Mouse (Mus musculus) adrenal gland, adult 18-20 months (tissue): ENCODE data around the gene Tulp3. TPM values are rescaled to one million over a fixed set of nuclear protein-coding genes. Genes with fewer than 3 reads are reported as not detected.
"Not testable (repeated sequence)": the region's sequence is repeated elsewhere in the genome, so short reads cannot be mapped to it uniquely, and the experiment has no call there.

Experiments
- DNase-seq, 2 experiments: peaks; one replicate each; pipeline ENCODE4 v3.0.0; 2021 to 2022; ENCODE audit warnings: low spot score in 2 of 2
- long read RNA-seq, 2 experiments: library from polyadenylated mRNA; stranded (forward); transcript quantifications; one replicate each; pipeline ENCODE4 v2.0.0; 2021
- total RNA-seq, 2 experiments: library from RNA; stranded (reverse); gene quantifications; 1 replicate in 1 of 2; 2 replicates in 1 of 2; pipeline ENCODE4 v1.2.3; 2021

Gene Tulp3
- 10 to 100 TPM; 22.0 to 36.4 TPM for total RNA-seq
- long read RNA-seq, experiment 1, partial matches to known transcripts, result 0 of 6 reads
- long read RNA-seq, experiment 1, other reads (novel, unspliced or antisense), result 4 of 6 reads
- long read RNA-seq, experiment 2, partial matches to known transcripts, result 1 of 17 reads
- long read RNA-seq, experiment 2, other reads (novel, unspliced or antisense), result 16 of 17 reads

GRCm38 (mm10) chr6:128355726-128356416 lies at the start of gene Tulp3:
TSS of gene Tulp3 (minus strand) at chr6:128355851.
- peak; percentile 91 to 92 for DNase-seq

- no peak for DNase-seq
Measured at GRCm38 (mm10) chr6:128404708-128405107, 49.1 kb upstream of the Tulp3 start.

DNA sequence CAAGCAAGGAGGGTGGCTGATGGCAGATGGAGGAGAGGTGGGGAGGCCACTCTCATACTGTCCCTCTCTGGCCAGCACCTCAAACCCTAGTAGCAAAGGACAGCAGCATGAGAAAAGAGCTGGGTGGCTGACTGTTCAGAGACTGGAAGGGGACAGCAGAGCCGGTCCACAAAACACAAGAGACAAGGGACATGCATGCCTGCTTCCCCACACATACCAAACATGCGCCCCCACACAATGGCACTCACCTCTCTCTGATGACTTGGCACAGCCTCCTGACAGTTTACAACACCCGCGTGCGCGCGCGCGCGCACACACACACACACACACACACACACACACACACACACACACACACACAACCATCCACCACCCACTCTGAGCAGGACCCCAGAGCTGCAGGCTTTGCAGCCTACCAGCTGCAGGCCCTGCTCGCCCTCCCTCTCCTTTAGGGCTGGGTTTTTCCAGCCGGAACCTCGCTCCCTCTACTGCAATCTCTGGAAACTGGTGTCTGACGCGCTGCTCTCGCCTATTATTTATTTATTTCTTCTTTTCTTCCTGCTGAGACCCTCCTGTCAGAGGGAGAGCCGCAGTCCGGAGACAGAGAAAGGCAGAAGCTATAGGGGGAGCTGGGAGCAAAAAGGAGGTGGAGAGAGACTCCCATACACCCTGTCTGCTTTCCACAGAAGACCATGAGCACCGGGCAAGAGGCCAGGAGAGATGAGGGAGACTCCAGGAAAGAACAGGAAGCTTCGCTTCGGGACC lies 44.0 kb upstream of the Tulp3 start:
- no peak for DNase-seq

DNA sequence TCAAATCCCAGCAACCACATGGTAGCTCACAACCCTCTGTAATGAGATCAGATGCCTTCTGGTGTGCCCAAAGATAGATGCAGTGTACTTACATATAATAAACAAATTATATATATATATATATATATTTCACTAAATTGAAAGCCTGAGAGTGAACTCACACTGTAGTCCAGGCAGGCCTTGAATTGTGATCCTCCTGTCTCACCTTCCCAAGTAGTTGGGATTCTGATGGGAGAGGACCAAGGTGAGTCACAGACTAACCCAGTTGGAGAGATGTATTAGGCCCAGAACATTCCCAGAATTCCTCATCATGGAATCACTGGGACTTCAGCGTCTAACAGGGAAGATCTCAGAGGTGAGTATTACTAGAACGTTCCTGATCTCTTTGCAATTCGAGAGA lies 43.3 kb upstream of the Tulp3 start, which contains the start of gene Nrip2:
Gene Nrip2 (plus strand): TSS at position 301 of the 400 bp plus-strand sequence.
- no peak for DNase-seq

DNA sequence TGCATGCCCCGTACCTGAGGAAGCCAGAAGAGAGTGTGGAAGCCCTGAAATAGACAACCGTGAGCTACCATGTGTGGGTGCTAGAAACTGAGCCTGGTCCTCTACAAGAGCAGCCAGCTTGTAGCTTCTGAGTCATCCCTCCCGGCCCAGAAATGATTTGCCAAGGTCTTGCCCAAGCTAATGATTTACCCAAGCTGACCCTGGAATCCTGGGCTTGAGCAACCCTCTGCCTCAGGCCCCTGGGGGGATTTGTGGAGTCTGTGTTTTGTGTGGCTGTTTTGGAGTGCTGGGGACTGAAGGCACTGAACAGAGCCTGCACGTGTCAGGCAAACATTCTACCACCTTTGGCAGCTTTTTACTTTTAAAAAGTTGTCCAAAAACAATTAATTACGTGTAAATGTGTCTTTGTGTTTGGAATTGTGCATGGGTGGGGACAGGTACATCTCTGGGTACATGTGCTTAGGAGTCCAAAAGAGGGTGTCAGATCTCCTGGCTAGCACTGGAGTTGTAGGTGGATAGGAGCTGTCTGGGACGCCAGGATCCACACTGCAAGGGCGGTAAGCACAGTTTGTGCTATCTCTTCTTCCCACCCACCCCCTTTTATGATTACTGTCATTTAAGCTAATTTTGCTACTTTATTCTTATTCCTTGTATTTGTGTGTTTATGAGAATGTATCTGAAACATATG lies 42.1 kb upstream of the Tulp3 start:
- no peak for DNase-seq

DNA sequence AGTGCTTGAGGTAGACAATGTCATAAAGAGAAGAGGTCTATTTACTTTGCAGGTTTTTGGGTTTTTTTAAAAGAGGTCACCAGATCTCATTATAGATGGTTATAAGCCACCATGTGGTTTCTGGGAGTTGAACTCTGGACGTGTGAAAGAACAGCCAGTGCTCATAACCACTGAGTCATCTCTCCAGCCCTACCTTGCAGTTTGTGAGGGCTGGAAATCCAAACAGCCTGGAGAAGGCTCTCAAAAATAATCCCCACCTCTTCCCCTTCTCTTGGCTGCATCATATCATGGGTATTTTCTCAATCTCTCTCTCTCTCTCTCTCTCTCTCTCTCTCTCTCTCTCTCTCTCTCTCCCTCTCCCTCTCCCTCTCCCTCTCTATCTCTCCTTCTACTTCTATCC lies 35.0 kb upstream of the Tulp3 start:
- no peak for DNase-seq

GRCm38 (mm10) chr6:128389185-128389584 lies 33.5 kb upstream of the Tulp3 start:
- no peak for DNase-seq

DNA sequence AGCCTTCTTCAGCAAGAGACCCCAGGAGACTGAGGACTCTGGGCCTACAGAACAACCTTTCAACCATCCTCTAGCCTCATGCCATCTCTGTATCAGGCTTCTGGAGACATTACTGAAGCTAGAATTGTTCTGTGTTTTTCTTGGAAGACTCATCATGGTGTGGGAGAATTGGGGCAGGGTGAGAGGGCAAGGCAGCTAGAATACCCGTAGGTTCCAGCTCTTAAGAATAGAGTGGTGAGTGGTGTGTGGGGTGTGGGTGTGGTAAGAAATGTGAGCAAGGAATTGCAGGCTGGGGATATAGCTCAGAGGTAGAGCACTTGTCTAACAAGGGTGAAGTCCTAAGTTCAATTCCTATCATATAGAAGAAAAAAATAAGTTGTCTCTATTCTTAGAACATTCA lies 29.4 kb upstream of the Tulp3 start:
- no peak for DNase-seq

- DNase-seq, result no peak
Measured at GRCm38 (mm10) chr6:128383752-128384151, 28.1 kb upstream of the Tulp3 start.

DNA sequence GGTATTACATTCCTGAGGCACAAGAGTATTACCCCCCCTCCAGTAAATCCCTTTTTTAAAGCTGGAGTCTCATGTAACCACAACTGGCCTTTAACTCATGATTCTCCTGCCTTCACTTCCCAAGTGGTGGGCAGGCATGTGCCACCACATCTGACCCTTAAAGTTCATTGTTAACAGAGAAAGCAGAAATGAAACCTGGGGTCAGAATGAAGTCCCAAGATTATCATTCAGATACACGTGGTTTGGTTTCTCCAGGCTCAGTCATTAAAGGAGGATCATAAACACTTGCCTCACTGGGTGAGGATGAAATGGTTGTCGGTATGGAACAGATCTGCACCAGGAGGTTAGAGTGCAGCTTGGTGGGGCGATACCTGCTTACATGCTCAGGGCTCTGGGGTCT lies 25.6 kb upstream of the Tulp3 start:
- no peak for DNase-seq

DNA sequence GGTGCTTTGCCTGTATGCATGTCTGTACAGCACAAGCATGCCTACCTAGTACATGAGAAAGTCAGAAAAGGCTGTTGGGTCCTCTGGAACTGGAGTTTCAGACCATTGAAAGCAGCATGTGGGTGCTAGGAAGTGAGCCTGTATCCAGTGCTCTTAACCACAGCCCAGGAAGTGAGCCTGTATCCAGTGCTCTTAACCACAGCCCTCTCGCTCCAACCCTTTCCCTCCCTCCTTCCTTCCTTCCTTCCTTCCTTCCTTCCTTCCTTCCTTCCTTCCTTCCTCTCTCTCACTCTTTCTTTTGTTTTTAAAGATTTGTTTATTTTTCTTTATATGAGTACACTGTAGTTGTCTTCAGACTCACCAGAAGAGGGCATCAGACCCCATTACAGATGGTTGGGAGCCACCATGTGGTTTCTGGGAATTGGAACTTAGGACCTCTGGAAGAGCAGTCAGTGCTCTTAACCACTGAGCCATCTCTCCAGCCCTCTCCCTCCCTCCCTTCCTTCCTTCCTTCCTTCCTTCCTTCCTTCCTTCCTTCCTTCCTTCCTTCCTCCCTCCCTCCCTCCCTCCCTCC lies 25.0 kb upstream of the Tulp3 start:
- DNase-seq, result not testable (repeated sequence)

- no peak for DNase-seq
Measured at GRCm38 (mm10) chr6:128379636-128380035, 24.0 kb upstream of the Tulp3 start.

DNA sequence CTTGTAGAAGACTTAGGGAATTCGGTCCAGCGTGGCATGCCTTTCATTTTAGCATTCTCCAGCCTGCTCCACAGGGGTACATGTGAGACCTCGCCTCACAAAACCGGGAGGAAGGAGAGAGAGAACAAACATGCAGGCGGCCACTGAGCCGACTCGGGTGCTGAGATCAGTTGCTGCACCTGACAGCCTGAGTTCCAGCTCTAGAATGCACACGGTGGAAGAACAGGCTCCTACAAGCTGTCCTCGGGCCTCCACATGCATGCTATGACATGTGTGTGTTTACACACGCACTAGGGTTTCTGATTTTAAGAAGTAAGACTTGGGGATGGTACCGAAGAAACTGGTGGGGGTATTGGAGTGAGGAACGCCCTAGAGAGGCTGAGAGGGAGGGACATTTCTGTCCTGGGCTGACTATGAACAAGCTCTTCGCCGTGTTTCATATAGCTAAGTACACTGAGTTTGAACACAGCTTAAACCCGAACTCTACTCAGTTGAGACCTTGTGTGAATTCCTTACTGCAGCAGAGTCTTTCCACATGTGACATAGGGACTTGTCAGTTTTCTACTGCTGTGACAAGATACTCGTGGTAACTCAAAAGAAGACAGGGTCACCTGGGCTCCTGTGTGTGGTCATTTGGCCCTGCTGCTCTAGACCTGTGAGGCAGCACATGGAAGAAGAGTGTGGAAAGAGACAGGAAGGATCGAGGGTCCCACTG lies 20.9 kb upstream of the Tulp3 start:
- DNase-seq, result no peak

GRCm38 (mm10) chr6:128375192-128375591 lies 19.5 kb upstream of the Tulp3 start, which contains the start of the genes Tex52 and Gm44596:
TSS of gene Tex52 (plus strand) at chr6:128375456.
TSS of gene Gm44596 (plus strand) at chr6:128375503.
- no peak for DNase-seq

DNA sequence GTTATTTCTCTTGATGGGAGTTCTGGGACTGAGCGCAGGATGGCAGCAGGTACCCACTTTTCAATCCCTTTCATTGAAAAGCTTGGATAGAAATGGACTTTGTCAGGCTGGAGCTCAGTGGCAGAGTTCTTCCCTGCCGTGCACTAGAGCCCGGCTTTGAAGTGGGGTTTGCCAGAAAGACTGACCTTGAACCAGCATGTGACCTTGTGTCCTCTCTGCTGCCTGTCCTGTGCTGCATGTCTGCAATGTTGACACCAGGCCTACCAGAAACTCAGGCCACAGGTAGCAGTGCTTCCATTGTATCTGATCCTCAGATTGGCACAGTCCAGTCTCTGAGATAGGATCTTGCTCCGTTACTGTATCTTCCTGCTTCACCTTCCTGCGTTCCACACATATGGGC lies 14.4 kb upstream of the Tulp3 start:
- DNase-seq, result no peak

GRCm38 (mm10) chr6:128366466-128366865 lies 10.8 kb upstream of the Tulp3 start:
- no peak for DNase-seq

DNA sequence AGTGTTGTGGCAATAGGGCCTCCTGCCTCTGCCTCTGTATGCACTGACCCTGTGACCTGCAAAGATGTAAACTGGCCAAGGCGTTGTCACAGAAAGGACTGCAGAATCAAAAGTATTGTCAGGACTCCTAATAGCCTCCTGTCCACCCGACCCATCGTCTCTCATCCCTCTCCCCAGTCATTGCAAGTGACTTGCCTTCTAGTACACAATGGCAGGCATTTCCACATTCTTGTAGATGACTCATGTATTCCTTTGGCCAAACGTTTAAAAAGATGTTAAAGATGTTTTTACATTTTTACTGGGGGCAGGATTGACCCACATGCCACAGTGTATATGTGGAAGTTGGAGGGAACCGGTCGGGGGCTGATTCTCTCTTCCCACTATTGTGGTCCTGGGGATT lies 9.1 kb upstream of the Tulp3 start:
- no peak for DNase-seq

DNA sequence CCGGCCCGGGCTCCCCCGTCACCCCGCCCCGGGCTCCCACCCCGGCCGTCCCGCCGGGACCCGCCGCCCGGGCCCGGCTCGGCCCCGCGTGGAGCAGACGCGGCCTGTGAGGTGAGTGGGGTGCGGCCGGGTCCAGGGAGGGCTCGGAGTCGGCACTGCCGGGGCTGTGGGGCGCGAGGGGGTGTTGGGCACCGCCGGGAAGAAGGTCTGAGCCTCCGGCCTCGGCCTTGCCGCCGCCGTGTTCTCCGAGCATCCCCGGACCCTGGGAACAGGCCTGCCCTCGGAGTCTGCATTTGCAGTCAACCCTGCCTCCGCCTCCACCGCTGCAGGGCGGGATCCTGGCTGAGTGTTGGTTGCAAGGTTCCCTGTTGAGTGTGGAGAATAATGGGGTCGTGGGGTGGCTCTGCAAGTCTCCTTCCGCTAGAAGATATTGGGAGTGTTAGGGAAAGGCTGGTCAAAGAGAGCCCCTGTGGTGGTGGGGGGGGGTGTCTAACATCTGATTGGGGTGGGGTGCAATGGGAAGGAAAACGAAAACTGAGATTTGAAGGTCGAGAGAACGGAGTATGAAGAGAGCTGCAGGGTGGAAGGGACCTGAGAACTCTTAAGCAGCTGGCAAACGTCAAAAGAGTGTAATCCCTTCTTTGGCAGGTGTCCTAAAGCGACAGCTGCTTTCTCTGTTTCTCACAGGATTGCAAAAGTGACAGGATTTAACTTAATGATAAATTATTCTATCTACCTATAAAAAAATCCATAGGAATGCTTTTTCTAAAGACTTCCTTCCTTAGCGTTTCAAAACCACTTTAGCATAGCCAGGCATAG lies 7.6 kb upstream of the Tulp3 start:
- DNase-seq, result no peak

DNA sequence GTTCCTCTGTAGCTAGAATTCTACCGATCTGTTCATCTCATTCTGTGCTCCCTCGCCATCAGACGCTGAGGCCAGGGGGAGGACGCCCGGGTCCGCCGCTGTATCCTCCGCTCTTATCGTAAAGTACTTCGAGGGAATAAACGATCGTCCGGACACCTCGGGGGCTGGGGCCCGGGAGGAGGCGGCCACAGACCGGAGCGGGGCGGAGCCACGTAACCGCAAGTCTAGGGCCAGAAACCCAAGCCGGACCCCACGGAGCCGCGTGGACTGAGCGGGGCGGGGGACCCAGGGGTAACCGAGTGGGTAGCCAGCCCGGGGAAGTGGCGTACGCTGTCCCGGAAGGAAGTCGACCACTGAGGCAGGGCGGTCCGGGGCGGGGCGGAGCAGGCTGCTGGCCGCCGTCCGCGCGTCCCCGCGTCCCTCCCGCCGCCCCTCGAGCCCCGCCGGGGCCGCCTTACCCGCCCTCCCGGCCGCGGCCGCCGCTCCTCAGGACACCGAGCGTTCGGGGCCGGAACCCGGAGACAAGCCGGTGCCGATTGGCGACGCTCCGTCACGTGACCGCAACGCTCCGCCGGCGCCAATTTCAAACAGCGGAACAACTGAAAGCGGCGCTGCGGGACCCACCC lies 6.8 kb upstream of the Tulp3 start, which contains the start of the genes Rhno1 and Foxm1:
Gene Rhno1 (minus strand): TSS at position 531 of the 626 bp plus-strand sequence.
Gene Foxm1 (plus strand): TSS at position 587 of the 626 bp plus-strand sequence.
- peak; percentile 80 to 85 for DNase-seq
